Mouse (Mus musculus) erythroblast, embryonic 14.5 days (primary cell): ENCODE measurements around the gene Kmt2d. TPM values are rescaled to one million over a fixed set of nuclear protein-coding genes. Genes with fewer than 3 reads are reported as not detected.
"Not testable (repeated sequence)": the region's sequence is repeated elsewhere in the genome, so short reads cannot be mapped to it uniquely, and the experiment has no call there.

ENCODE experiments used
- H3K27me3 ChIP-seq: 2 replicates; pipeline ENCODE4 v1.6.1; 2012; ENCODE audit warnings: inconsistent platforms; ENCODE audit not compliant: control insufficient read depth
- H3K36me3 ChIP-seq: 2 replicates; pipeline ENCODE4 v1.6.1; 2012; ENCODE audit warnings: mild to moderate bottlenecking, inconsistent platforms; ENCODE audit not compliant: control insufficient read depth
- H3K4me1 ChIP-seq: 2 replicates; pipeline ENCODE4 v1.6.1; 2012; ENCODE audit warnings: inconsistent platforms; ENCODE audit not compliant: control insufficient read depth
- H3K4me3 ChIP-seq: replicated peaks from 2 replicates; pipeline ENCODE3; 2012; ENCODE audit warnings: moderate library complexity, mild to moderate bottlenecking, inconsistent platforms
- H3K9me3 ChIP-seq: 2 replicates; pipeline ENCODE4 v1.6.1; 2012; ENCODE audit warnings: low read length, inconsistent platforms, mixed read lengths; ENCODE audit not compliant: control insufficient read depth
- GATA1 ChIP-seq: IDR thresholded peaks from 2 replicates; pipeline ENCODE4 v1.6.1; 2012; ENCODE audit warnings: low read length, inconsistent platforms, mixed read lengths
- TAL1 ChIP-seq: IDR thresholded peaks from 3 replicates; pipeline ENCODE4 v1.6.1; 2012; ENCODE audit warnings: low read length, inconsistent platforms, mixed read lengths
- polyA plus RNA-seq: library from polyadenylated mRNA; stranded (reverse); fragments of >175 nt; gene quantifications from 2 replicates; pipeline ENCODE4 v1.2.3, GENCODE M21; 2012

The Kmt2d gene
- 1.5 and 2.6 TPM in 2 replicates for polyA plus RNA-seq

DNA sequence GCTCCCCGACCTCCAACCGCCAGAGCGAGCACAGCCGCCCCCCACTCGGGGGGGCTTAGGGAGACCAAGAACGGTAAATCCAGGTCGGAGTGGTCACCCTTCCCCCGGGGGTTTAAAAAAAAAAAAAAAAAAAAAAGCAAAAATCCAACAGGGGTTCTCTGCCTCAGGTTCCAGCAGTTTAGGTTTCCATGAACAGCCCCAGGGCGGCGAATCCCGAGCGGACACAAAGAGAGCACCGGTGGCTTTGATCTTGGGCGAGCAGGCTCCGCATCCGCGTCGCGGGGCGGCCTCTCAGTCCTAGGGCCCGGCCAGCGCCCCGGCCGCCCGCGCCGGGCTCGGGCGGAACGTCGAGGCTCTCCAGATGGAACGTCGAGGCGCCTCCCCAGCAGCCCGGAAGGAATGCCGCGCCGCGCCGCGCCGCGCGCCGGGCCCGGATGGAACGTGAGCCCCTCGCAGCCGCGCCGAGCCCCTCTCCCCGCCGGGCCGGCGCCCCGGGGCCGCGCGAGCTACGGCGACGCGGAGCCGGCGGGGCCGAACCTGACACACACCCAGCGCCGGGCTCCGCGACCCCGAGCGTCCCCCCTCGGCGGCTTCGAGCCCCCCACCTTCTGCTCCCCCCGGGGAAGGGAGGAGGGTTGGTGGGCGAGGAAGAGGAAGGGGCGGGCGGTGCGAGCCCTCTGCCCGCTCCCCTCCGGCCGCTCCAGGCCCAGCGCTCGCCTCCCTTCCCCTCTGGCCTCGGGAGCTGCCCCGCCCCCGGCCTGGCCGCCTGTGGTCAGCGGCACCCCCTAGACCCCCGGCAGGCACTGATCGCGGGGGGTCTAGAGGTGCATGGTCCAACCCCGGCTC is at the start of gene Kmt2d:
Gene Kmt2d, minus strand, starts transcription at position 135 of the 846 bp plus-strand sequence.
- no peak for TF ChIP-seq GATA1
- TF ChIP-seq TAL1 = no peak
- peak within 1 kb of the TSS; percentile 99 for H3K4me3 ChIP-seq
- H3K9me3 ChIP-seq = no peaks in the 10 kb centered on the region
- H3K36me3 ChIP-seq = peaks cover 27% of the 10 kb centered on the region
- H3K27me3 ChIP-seq = no peaks in the 10 kb centered on the region
- peaks cover 56% of the 10 kb centered on the region for H3K4me1 ChIP-seq

DNA sequence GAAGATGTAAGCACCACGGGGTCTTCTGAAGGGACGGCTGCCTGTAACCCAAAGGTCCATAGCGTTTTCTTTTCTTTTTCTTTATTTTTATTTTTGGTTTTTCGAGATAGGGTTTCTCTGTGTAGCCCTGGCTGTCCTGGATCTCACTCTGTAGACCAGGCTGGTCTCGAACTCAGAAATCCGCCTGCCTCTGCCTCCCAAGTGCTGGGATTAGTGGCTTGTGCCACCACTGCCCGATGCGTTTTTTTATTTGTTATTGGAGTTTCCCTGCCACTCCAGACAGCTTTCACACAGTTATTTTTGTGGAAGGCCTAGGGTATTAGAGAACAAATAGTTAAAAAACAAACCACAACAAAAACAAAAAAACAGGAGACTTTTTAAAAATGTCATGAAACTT is 47.5 kb upstream of the Kmt2d start:
- H3K36me3 ChIP-seq, H3K27me3 ChIP-seq, H3K9me3 ChIP-seq: not testable (repeated sequence)
- peak overlapping the region; percentile 97 for H3K4me3 ChIP-seq
- peaks cover 32% of the 10 kb centered on the region for H3K4me1 ChIP-seq

DNA sequence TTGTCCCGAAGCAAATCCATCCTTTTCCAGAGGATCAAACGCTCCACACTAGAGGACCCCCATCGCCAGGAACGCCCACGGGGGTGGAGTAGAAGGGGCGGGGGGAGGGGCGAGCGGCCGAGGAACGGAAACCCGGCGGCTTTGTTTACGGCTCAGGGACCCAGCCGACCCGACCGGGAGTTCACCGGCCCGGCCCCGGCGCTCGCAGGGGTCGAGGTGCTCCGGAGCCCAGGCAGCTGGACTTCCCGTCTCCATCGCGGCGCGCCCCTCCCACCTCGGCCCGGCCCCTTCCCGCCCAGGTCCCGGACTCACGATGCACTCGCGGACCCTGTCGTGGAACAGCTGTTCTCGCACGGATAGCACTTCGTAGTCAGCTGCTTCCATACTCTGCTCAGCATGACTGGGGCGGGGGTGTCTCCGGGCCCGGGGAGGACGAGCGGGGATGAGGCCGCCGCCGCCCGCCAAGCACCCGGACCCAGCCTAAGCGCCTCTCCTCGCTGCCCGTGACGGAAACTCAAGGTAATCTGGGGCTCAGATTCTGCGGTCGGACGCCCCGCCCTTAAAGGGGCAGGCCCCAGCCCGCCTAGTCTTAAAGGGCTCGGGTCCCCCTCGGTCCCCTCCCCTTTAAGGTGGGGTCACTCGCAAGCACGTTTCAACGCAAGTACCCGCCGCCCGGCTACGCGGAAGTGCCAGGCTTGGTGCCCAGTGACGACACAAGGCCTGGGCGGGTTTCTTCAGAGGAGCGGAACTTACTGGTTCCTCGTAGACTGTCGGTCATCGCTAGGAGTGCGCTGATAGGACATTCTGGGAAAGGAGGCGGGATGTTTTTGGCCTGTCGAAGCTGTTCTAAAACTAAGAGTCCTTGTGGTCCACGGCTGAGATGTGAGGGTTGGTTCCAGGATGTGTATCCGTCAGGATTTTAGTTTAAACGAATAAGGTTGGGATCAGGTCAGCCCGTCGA is 46.8 kb upstream of the Kmt2d start, which contains the start of gene Lmbr1l:
Gene Lmbr1l, minus strand, starts transcription at position 694 of the 961 bp plus-strand sequence.
- peaks cover 30% of the 10 kb centered on the region for H3K4me1 ChIP-seq
- TF ChIP-seq GATA1 = no peak
- no peak for TF ChIP-seq TAL1
- no peaks in the 10 kb centered on the region for H3K9me3 ChIP-seq
- H3K36me3 ChIP-seq = peaks cover under 1% of the 10 kb centered on the region
- H3K27me3 ChIP-seq = peaks cover 6% of the 10 kb centered on the region
- H3K4me3 ChIP-seq = peak within 1 kb of the TSS; percentile 97

DNA sequence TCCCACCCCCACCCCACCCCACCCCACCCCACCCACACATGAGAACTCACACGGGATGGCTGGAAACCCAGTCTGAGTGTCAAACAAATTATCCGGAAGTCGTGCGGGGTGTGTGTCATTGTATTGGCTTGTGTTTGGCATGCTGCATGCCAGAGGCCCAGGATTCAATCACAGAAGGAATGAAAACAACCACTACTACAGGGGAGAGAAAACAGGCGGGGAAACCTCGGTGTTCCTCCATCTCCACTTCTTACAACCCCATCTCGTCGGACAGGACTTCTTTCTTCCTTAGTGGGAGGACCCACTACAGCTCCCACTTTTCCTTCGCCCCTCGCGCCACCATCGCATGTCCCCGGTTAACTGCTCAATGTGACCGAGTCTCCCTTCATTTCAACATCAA is 46.1 kb upstream of the Kmt2d start:
- peaks cover 6% of the 10 kb centered on the region for H3K27me3 ChIP-seq
- peaks cover 30% of the 10 kb centered on the region for H3K4me1 ChIP-seq
- TF ChIP-seq GATA1 = no peak
- no peak for TF ChIP-seq TAL1
- no peaks in the 10 kb centered on the region for H3K9me3 ChIP-seq
- peak overlapping the region; percentile 97 for H3K4me3 ChIP-seq
- H3K36me3 ChIP-seq = peaks cover 8% of the 10 kb centered on the region

DNA sequence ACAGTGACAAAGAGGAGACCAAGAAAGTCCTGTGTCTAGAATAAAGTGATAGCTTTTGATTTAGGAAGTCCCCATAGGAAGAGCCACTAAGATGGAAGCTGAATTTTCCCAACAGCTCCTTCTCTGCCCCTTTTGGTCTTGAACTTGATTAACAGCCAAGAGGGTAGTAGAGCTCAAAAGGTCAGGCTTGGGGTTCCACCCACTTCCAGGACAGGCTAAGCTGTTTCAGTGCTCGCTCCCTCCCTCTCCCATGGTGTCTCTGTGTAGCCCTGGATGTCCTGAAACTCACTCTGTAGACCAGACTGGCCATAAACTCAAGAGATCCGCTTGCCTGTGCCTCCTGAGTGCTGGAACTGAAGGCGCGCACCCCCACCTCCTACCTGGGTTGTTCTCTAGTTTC is 45.0 kb upstream of the Kmt2d start:
- Histone ChIP-seq H3K9me3 (no peaks in the 10 kb centered on the region), H3K27me3 (peaks cover 6% of the 10 kb centered on the region), H3K4me1 (peaks cover 28% of the 10 kb centered on the region), H3K36me3 (peaks cover 17% of the 10 kb centered on the region), H3K4me3 (peak overlapping the region; percentile 6)
- TF ChIP-seq GATA1 (no peak), TAL1 (no peak)

DNA sequence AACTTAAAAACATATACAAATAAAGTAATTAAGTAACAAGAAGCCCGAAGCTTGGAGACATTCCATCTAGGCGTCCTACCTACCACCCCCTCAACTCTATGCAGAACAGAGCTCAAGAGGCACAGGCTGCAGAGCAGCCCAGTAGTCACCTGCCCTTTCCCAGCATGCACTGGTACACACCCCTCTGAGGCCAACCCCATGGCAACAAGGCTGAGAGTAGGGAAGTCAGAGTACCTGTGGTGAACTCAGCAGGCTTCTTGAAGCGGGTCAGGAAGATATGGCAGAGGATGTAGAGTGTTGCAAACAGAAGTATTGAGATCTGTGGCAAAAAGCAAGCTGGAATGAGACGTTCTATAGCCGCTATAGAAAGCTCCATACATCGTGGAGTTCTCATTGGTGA is 43.9 kb upstream of the Kmt2d start:
- Histone ChIP-seq H3K9me3 (no peaks in the 10 kb centered on the region), H3K4me1 (peaks cover 28% of the 10 kb centered on the region), H3K4me3 (no peak overlapping the region), H3K36me3 (peaks cover 17% of the 10 kb centered on the region), H3K27me3 (peaks cover 6% of the 10 kb centered on the region)
- TF ChIP-seq TAL1 (no peak), GATA1 (no peak)

DNA sequence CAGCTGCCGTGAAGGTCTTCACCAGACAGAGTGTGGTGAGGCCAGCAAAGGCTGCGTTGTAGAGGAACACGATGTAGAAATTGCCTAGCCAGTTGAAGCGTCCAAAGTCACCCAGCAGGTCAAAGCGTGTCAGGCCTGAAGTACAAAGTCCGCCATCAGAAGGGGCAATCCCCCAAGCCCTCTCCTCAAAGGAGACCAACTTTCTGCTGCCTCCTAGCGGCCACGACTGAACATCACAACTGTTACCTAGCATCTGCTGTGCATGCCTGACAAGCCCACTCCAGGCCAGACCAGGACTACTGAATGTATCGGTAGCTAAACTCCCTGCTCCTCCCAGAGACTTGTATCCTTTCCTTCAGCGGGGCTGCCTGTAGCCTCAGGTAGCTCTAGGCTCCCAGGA is 33.7 kb upstream of the Kmt2d start:
- H3K27me3 ChIP-seq = peaks cover 15% of the 10 kb centered on the region
- H3K4me3 ChIP-seq = no peak overlapping the region
- TF ChIP-seq GATA1 (peak; percentile 7; the same call in 1 of the 2 replicates), TAL1 (no peak)
- peaks cover 6% of the 10 kb centered on the region for H3K4me1 ChIP-seq
- H3K36me3 ChIP-seq = peaks cover 17% of the 10 kb centered on the region
- H3K9me3 ChIP-seq = no peaks in the 10 kb centered on the region

DNA sequence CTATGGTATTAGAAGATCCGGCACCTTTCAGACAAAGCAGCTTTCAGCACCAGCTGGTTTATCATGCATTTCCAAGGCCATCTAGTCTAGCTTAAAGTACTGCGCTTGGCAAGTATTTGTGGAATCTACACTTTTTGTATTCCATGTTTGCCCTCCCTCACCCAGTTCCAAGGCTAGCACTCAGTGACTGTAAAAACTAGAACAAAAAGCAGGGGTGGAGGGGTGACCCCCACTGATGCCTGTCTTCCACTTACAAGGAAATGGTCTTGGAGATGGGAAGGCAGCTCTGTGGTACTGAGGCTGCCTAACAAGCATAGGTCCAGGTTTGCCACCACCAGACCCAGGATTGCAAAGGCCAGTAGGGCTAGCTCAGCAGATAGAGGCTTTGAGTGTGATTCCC is 31.6 kb upstream of the Kmt2d start:
- Histone ChIP-seq H3K4me1 (peaks cover 6% of the 10 kb centered on the region), H3K36me3 (peaks cover under 1% of the 10 kb centered on the region; the same call in 1 of the 2 replicates), H3K27me3 (peaks cover 36% of the 10 kb centered on the region), H3K4me3 (no peak overlapping the region), H3K9me3 (peaks cover 6% of the 10 kb centered on the region; the same call in 1 of the 2 replicates)
- no peak for TF ChIP-seq GATA1
- no peak for TF ChIP-seq TAL1

DNA sequence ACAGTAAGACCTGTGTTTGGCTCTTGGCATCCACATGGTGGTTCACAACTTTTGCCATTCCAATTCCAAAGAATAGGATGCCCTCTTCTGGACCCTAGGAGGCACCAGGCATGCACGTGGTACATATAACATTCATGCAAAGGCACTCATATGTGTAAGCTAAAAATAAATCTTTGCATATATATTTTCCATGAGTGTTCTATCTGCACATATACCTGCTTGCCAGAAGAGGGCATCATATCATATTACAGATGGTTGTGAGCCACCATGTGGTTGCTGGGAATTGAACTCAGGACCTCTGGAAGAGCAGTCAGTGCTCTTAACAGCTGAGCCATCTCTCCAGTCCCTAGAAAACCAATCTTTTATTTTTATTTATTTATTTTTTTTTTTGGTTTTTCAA is 30.5 kb upstream of the Kmt2d start:
- Histone ChIP-seq H3K9me3 (peaks cover 8% of the 10 kb centered on the region; the same call in 1 of the 2 replicates), H3K27me3 (peaks cover 47% of the 10 kb centered on the region), H3K36me3 (no peaks in the 10 kb centered on the region; the same call in 1 of the 2 replicates), H3K4me3 (no peak overlapping the region), H3K4me1 (peaks cover 12% of the 10 kb centered on the region)
- TF ChIP-seq GATA1 (no peak), TAL1 (no peak)
